Mouse (Mus musculus) erythroid progenitor cell, adult 5-6 weeks (primary cell): ENCODE data around the gene Alox12b. TPM values are rescaled to one million over a fixed set of nuclear protein-coding genes. Genes with fewer than 3 reads are reported as not detected.

Source experiments
- ATAC-seq: replicated peaks from 2 replicates; pipeline ENCODE4 v1.8.0; 2016; ENCODE audit warnings: moderate number of reproducible peaks, mild to moderate bottlenecking, moderate TSS enrichment, inconsistent platforms; ENCODE audit not compliant: poor library complexity, low FRiP score, severe bottlenecking
- total RNA-seq, 2 experiments: library from RNA; stranded (forward) in 1 of 2; stranded (reverse) in 1 of 2; fragments of 150-400 nt in 1 of 2; fragments of 186-747, 209-891 nt in 1 of 2; gene quantifications; 2 replicates each; pipeline versions ENCODE4 v1.2.3 to v1.2.4; 2015 to 2017; ENCODE audit warnings: low replicate concordance in 2 of 2

The Alox12b gene
- total RNA-seq, 2 experiments from 2014 or later: not detected

DNA sequence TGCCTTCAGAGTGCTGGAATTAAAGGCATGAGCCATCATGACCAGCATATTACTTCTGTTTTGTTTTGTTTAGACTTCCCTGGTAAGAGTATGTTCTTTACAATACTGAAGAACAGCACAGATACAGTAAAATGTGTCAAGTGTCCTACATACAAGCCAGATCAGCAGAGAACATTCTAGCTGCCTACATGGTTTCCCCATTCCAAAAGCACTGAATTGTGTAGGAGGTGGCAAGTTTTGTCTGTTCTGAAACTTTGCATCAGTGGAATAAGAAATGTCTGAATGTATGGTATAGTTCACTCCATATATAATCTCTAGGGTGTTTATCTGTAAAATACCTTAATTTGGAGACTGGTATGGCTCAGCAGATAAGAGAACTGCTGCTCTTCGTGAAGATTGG is 1.4 kb upstream of the Alox12b start:
- 0 out of 2 replicates have a peak, but pooled peaks have one; percentile 31 for ATAC-seq

- ATAC-seq: no peak
Measured at GRCm38 (mm10) chr11:69169313-69169712, 12.5 kb downstream of the Alox12b start.

- peak; percentile 55; the same call in 1 of the 2 replicates for ATAC-seq
Measured at GRCm38 (mm10) chr11:69171626-69172025, 14.8 kb downstream of the Alox12b start.

DNA sequence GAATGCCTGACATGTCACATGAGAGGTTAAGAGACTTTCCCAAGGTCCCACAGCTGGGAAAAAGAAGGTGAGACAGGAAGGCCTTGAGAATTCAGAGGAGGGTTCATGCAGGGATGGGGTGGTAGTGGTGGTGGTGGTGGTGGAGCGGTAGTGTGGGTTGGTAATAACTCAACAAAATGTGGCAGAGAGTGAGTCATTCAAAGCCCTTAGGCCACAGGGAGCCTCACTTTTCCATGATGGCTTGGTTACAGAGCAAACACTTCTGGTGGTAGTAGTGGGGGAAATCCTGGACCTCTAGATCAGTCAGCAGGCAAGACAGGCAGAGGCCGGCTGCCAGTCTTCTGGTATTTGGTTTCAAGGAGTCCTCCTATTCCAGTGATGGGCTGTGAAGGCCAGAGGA is 15.8 kb downstream of the Alox12b start:
- ATAC-seq: no peak

GRCm38 (mm10) chr11:69174722-69175121 is 17.9 kb downstream of the Alox12b start:
- no peak for ATAC-seq

DNA sequence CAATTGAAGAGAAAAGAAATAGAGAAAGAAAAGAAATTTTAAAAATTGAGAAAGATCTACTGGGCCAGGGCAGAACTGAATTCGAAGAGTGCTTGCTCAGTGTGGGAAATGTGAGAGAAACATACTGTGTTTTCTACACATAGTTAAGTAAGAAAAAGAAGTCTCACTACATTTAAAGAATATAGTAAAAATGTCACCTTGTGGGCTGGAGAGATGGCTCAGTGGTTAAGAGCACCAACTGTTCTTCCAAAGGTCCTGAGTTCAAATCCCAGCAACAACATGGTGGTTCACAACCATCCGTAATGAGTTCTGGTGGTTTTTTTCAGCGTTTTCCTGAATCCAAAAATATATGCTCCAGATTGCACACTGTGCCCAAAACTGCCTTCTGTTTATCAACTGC is 21.7 kb downstream of the Alox12b start:
- no peak for ATAC-seq

DNA sequence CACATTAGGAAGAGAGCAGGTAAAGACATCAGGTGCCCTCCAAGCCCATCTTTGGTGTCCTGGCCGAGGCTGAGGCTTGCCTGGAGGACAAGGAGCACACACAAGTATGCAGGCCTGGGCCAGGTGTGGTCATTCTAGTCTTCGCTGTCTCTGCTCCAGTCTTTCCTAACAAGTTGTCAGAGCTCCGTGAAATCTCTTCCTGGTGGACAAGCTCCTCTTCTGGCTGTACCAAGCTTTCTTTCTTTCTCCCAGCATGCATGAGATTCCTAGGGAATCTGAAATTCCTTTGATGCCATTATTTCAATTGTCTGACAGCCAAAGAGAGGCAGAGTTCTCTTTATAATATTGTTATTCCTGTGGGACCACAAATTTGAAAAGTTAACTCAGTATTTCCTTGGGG is 22.7 kb downstream of the Alox12b start:
- ATAC-seq: no peak

- no peak for ATAC-seq
Measured at GRCm38 (mm10) chr11:69180120-69180519, 23.3 kb downstream of the Alox12b start.

GRCm38 (mm10) chr11:69185031-69185430 is 28.2 kb downstream of the Alox12b start:
- ATAC-seq: no peak

GRCm38 (mm10) chr11:69185936-69186335 is 29.1 kb downstream of the Alox12b start:
- no peak for ATAC-seq

- ATAC-seq: no peak
Measured at GRCm38 (mm10) chr11:69192840-69193239, 36.1 kb downstream of the Alox12b start.

- ATAC-seq: no peak
Measured at GRCm38 (mm10) chr11:69196766-69197165, 40.0 kb downstream of the Alox12b start.

GRCm38 (mm10) chr11:69197194-69197593 is 40.4 kb downstream of the Alox12b start:
- no peak for ATAC-seq

- no peak for ATAC-seq
Measured at GRCm38 (mm10) chr11:69197743-69198142, 41.0 kb downstream of the Alox12b start, which contains the start of gene Alox8. TSS of gene Alox8 (minus strand) at chr11:69197843.

GRCm38 (mm10) chr11:69199251-69199650 is 42.5 kb downstream of the Alox12b start:
- no peak for ATAC-seq

GRCm38 (mm10) chr11:69200231-69200630 is 43.4 kb downstream of the Alox12b start:
- ATAC-seq: no peak

DNA sequence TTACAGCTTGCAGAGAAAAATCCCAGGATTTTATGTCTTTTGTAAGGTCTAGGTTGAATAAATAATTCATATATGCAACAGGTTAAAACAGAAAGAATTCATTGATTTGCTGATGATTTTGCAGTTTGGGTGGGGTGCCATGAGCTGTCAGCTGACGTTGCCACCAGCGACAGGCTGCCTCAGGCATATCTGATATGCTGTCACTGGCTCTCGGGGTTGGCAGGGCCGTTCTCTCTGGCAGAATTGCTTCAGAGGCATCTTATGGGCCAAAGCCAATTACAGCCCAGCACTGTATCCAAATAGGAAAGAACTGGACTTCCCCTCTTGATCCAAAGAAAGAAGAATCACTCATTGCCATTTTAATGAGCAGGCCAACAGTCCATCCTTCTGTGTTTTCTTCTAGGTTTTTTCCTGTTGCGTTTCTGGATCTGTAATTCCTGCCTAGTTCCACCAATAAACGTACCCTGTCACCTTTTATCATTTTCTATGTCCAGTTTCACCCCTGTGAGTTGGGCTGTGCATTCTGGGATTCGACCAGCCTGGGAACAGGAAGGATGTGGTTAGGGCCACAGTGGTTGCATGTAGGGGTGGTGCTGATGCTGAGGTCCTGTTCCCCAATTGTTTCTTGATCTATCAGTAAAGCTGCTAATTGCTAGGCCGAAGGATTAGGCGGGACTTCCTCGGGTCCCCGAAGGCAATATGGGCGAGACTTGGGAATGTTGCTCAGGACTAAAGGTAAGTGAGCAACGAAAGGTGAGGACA is 45.9 kb downstream of the Alox12b start:
- ATAC-seq: no peak

DNA sequence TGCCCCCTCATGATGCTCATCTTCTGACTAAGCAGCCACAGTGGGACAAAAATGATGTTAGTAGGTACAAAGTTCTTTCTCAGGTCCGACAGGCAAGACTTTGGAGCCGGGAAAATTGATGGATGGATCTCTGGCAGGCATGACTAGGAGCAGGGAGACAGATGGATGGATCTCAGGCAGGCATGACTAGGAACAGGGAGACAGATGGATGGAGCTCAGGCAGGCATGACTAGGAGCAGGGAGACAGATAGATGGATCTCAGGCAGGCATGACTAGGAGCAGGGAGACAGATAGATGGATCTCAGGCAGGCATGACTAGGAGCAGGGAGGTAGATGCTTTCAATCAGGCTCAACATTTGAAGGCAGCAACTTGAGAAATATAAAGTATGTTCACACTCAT is 54.6 kb downstream of the Alox12b start:
- ATAC-seq: no peak

DNA sequence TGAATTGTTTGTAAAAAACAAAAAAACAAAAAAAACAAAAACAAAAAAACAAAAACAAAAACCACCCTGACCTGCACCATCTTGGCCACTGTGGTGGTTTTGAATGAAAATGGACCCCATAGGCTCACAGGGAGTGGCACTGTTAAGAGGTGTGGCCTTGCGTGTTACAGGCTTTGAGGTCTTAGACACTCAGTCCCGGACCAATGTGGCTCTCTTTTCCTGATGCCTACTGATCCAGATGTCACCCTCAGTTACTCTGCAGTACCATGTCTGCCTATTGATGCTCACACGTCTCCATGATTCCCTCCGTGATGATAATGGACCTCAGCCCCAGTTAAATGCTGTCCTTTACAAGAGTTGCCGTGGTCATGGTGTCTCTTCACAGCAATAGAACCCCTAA is 60.6 kb downstream of the Alox12b start:
- no peak for ATAC-seq

DNA sequence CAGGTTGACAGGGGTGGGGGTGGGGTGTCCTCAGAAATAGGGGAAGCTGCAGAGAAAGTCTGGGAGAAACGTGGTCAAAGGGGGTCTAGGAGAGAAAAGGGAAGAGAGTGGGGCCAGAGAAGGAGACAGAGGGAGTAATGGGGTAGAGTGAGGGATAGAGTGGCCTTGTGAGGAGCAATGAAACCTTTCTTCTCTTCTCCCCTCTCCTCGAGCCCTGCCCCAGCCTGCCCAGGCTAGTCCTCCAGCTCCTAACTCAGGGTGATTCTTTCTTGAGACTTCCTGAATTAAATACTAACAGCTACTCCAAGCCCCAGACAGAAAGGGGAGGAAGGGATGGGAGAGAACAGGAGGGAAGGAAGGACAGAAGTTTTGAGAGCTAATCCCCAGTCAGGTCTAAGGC is 61.9 kb downstream of the Alox12b start:
- no peak for ATAC-seq
